Mouse (Mus musculus): ENCODE measurements at regions not wholly inside any gene's neighbourhood (a gene's known extent, or its start where the extent isn't known, plus 50 kb on each side); places are given as distances from the start of the nearest gene placed in this dataset.

DNA sequence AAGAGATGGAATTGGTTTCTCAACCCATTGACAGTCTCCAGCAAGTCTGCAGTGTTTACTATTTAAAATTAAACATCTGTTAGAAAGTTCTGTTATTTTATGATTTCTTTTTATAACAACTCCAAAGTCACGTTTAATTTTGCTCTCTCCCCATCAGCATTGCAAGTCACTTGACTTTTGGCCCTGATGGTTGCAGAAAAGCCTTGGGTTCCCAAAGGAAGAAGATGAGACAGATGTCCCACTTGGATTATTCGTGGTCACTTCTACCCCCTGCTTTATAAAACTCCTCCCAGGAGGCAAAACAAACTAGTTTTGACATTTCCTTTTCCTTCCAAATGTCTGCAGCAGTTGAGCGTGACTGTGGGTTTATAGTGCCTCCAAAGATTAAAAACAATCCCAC lies 502.9 kb upstream of the Jmjd1c start:
- no peak for TF ChIP-seq CTCF (IDR thresholded peaks at IDR 0.05; ENCODE audit: extremely low read depth, insufficient read depth, insufficient read length, insufficient replicate concordance)
- TF ChIP-seq POLR2A (IDR thresholded peaks at IDR 0.05; ENCODE audit: low read depth, low read length) = no peak
